In the genomic region with DNA sequence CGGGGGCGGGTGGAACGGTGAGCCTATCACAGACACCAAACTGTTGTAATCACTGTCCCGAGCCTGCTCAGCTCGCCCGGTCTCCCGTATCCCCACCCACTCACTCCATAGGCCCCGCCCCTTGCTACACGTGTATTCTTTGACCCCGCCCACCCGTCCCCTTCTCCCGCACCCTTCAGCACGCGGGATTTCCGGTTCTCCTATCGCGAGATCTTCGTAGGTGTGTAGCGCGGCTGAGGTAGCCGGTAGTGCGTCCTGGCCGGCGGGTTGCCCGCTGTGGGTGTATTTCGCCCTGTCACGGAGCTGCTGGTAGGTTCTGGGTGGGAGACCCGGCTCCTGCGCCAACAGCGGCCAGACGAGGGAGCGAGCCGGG, we compare ENCODE assay signal across 8 mouse cellular contexts. TPM values are rescaled to one million over a fixed set of nuclear protein-coding genes. Genes with fewer than 3 reads are reported as not detected.
DNase-seq lines count a peak whose midpoint lies in the region; ATAC-seq lines count a peak whose summit lies in the region.

A gene (plus strand): TSS at position 172 of the 373 bp plus-strand sequence.

- H3K27me3 ChIP-seq in hindbrain, embryonic 11.5 days (ENCODE audit: control insufficient read depth, insufficient read depth, low read length), result no peaks in the 10 kb centered on the region

- WGBS in hindbrain, embryonic 11.5 days, result 0% methylated on average over 33 of the region's 33 CpGs

- peak; percentile 97 for DNase-seq in Muller cell, postnatal 12 days (ENCODE audit: inconsistent ontology term)
- peak; percentile 87 for DNase-seq in cerebellum, adult 9-11 months
- peak; percentile 74 to 89 for DNase-seq in frontal cortex, adult 2 months (ENCODE audit: extremely low spot score in 1 of 2, low spot score in 1 of 2)
- DNase-seq in hindbrain, embryonic 11.5 days (ENCODE audit: low spot score), result peak; percentile 98
- peak; percentile 84 to 92 for DNase-seq in layer of hippocampus, postnatal 10 days (ENCODE audit: low spot score in 2 of 2)
- peak; percentile 95 for DNase-seq in lung, postnatal 10 days
- DNase-seq in ovary, postnatal 36 days (ENCODE audit: low spot score), result peak; percentile 87
- peak; percentile 90 for DNase-seq in thymus, postnatal 25 days

- peak within 1 kb of the TSS; percentile 94 for H3K9ac ChIP-seq in hindbrain, embryonic 11.5 days (ENCODE audit: low read depth, low read length)

- no peaks in the 10 kb centered on the region for H3K4me1 ChIP-seq in hindbrain, embryonic 11.5 days (replicated peaks; ENCODE audit: control insufficient read depth, insufficient read depth, low read length)

- H3K4me3 ChIP-seq in hindbrain, embryonic 11.5 days (ENCODE audit: low read depth, low read length), result peak within 1 kb of the TSS; percentile 94

- H3K4me2 ChIP-seq in hindbrain, embryonic 11.5 days (replicated peaks; ENCODE audit: low read depth, low read length), result peak within 1 kb of the TSS; percentile 69

- no peaks in the 10 kb centered on the region for H3K36me3 ChIP-seq in hindbrain, embryonic 11.5 days (ENCODE audit: control insufficient read depth, insufficient read depth, low read length)

- peak; percentile 97 for ATAC-seq in hindbrain, embryonic 11.5 days (ENCODE audit: low FRiP score)

- no peaks in the 10 kb centered on the region for H3K9me3 ChIP-seq in hindbrain, embryonic 11.5 days (ENCODE audit: control insufficient read depth, low read length)

- H3K27ac ChIP-seq in hindbrain, embryonic 11.5 days (ENCODE audit: low read depth, low read length), result peak within 1 kb of the TSS; percentile 88

RNA-seq across cellular contexts. Expression of the gene that starts here (rescaled TPM):
- polyA plus RNA-seq in frontal cortex, adult 2 months (2012; rRNA removed), result 25.7 and 26.9 TPM in 2 replicates
- 139 and 144 TPM in 2 replicates for polyA plus RNA-seq in hindbrain, embryonic 11.5 days (2014; fragmentation: Nextera tagmentation; extraction: Ambion mirVana)
- total RNA-seq in layer of hippocampus, postnatal 10 days (2021), result 10 to 100 TPM; 53.8 to 57.0 TPM

Comparison
In these comparisons a context has a peak if more than half of its experiments do, and no peak if none do; other contexts are left out.
1. Peak in every context shown above with its lines: DNase-seq, ATAC-seq, H3K4me3 ChIP-seq and H3K27ac ChIP-seq.